Mouse (Mus musculus) gastrocnemius, adult 2 months (tissue): ENCODE data around the gene Dnm3. TPM values are rescaled to one million over a fixed set of nuclear protein-coding genes. Genes with fewer than 3 reads are reported as not detected.

ENCODE experiments used
- DNase-seq: peaks from one replicate; pipeline ENCODE4 v3.0.0; 2022
- H3K27ac ChIP-seq: fragments of 200-600 bp; 2 replicates; pipeline ENCODE4 v1.8.1; 2022; ENCODE audit warnings: mild to moderate bottlenecking
- H3K4me3 ChIP-seq: fragments of 200-600 bp; 2 replicates; pipeline ENCODE4 v1.8.1; 2022; ENCODE audit warnings: mild to moderate bottlenecking, moderate library complexity
- CTCF ChIP-seq: fragments of 200-600 bp; IDR thresholded peaks from 2 replicates; pipeline ENCODE4 v1.8.1; 2022; ENCODE audit warnings: antibody characterized with exemption, mild to moderate bottlenecking, moderate library complexity
- intact Hi-C: fragments of 180-260 bp; cut with DNase I; formaldehyde crosslinking; loops from one replicate; pipeline ENCODE4 v1.15.1; 2025
- total RNA-seq, 2 experiments: library from RNA; stranded (reverse); gene quantifications; 2 replicates each; pipeline ENCODE4 v1.2.3; 2021

Dnm3 gene
- total RNA-seq, 2 experiments from 2014 or later: 6.5 to 8.7 TPM

GRCm38 (mm10) chr1:162083886-162084478 is 393.9 kb downstream of the Dnm3 start:
- intact Hi-C loops: no loop called here
- no peak overlapping the region for H3K27ac ChIP-seq
- no peak overlapping the region for H3K4me3 ChIP-seq
- DNase-seq: no peak
- TF ChIP-seq CTCF: no peak

- Histone ChIP-seq H3K27ac (no peak overlapping the region), H3K4me3 (no peak overlapping the region)
- no peak for DNase-seq
- no peak for TF ChIP-seq CTCF
- intact Hi-C loops: no loop called here
These were observed 394.5 kb downstream of the Dnm3 start for GRCm38 (mm10) chr1:162083354-162083753.

- Histone ChIP-seq H3K27ac (no peak overlapping the region), H3K4me3 (no peak overlapping the region)
- TF ChIP-seq CTCF: no peak
- intact Hi-C loops: no loop called here
- no peak for DNase-seq
These were observed 395.1 kb downstream of the Dnm3 start for GRCm38 (mm10) chr1:162082711-162083110.

GRCm38 (mm10) chr1:162081693-162082372 is 396.0 kb downstream of the Dnm3 start:
- no peak overlapping the region for H3K27ac ChIP-seq
- DNase-seq: no peak
- H3K4me3 ChIP-seq: no peak overlapping the region
- TF ChIP-seq CTCF: no peak
- intact Hi-C loops: no loop called here

GRCm38 (mm10) chr1:162079989-162080388 is 397.8 kb downstream of the Dnm3 start:
- intact Hi-C loops: no loop called here
- Histone ChIP-seq H3K4me3 (no peak overlapping the region), H3K27ac (no peak overlapping the region)
- DNase-seq: no peak
- TF ChIP-seq CTCF: no peak

GRCm38 (mm10) chr1:162077454-162077853 is 400.4 kb downstream of the Dnm3 start:
- Histone ChIP-seq H3K4me3 (no peak overlapping the region), H3K27ac (no peak overlapping the region)
- DNase-seq: no peak
- TF ChIP-seq CTCF: no peak
- intact Hi-C loops: no loop called here

GRCm38 (mm10) chr1:162076581-162077001 is 401.2 kb downstream of the Dnm3 start:
- TF ChIP-seq CTCF: no peak
- peak overlapping the region; percentile 35; the same call in 1 of the 2 replicates for H3K27ac ChIP-seq
- intact Hi-C loops: no loop called here
- no peak overlapping the region for H3K4me3 ChIP-seq
- peak; percentile 31 for DNase-seq

- Histone ChIP-seq H3K4me3 (no peak overlapping the region), H3K27ac (peak overlapping the region; percentile 31; the same call in 1 of the 2 replicates)
- DNase-seq: no peak
- intact Hi-C loops: no loop called here
- no peak for TF ChIP-seq CTCF
These were observed 402.0 kb downstream of the Dnm3 start for GRCm38 (mm10) chr1:162075831-162076230.

GRCm38 (mm10) chr1:162075416-162075815 is 402.4 kb downstream of the Dnm3 start:
- no peak overlapping the region for H3K4me3 ChIP-seq
- intact Hi-C loops: no loop called here
- DNase-seq: no peak
- peak overlapping the region; percentile 31; the same call in 1 of the 2 replicates for H3K27ac ChIP-seq
- TF ChIP-seq CTCF: no peak

GRCm38 (mm10) chr1:162074626-162075410 is 403.0 kb downstream of the Dnm3 start:
- intact Hi-C loops: no loop called here
- DNase-seq: no peak
- no peak for TF ChIP-seq CTCF
- Histone ChIP-seq H3K27ac (no peak overlapping the region), H3K4me3 (no peak overlapping the region)

GRCm38 (mm10) chr1:162072917-162073578 is 404.8 kb downstream of the Dnm3 start:
- no peak for DNase-seq
- H3K4me3 ChIP-seq: no peak overlapping the region
- H3K27ac ChIP-seq: no peak overlapping the region
- intact Hi-C loops: no loop called here
- no peak for TF ChIP-seq CTCF

GRCm38 (mm10) chr1:162053608-162054007 is 424.2 kb downstream of the Dnm3 start:
- Histone ChIP-seq H3K4me3 (no peak overlapping the region), H3K27ac (no peak overlapping the region)
- intact Hi-C loops: no loop called here
- TF ChIP-seq CTCF: no peak
- DNase-seq: no peak

GRCm38 (mm10) chr1:162053186-162053585 is 424.6 kb downstream of the Dnm3 start:
- no peak for TF ChIP-seq CTCF
- Histone ChIP-seq H3K4me3 (no peak overlapping the region), H3K27ac (no peak overlapping the region)
- intact Hi-C loops: no loop called here
- no peak for DNase-seq
